Mouse (Mus musculus) 3134 (cell line): ENCODE measurements around the gene Gm10643.
A peak's percentile ranks its signal among the peaks of the same experiment; 100 is the strongest.

ENCODE experiments used
- DNase-seq: peaks from one replicate; pipeline ENCODE4 v3.0.0-alpha.2; 2011; ENCODE audit warnings: low spot score; ENCODE audit not compliant: insufficient read length; ENCODE audit errors: extremely low read depth

The Gm10643 gene

GRCm38 (mm10) chr8:84072321-84072720 lies 7.4 kb upstream of the Gm10643 start:
- DNase-seq: no peak

GRCm38 (mm10) chr8:84071921-84072320 lies 7.0 kb upstream of the Gm10643 start:
- DNase-seq: no peak

DNA sequence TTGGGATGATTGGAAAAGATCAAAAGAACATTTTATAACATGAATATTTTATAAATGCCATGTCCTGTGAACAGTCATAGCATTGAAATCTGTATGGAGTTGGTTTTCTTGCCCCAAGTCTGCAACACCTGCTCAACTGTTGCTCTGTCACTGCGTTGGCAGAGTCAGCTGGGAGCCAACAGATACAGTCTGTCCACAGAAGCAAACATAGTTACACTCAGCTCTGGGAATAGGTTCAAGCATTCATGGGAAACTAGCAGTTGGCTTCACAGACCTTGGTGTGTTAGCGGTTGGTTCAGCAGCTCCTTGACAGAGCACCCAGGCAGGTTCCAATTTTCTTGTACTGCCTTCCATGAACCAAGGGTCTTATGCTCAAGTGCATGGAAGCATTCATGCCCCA lies 5.7 kb upstream of the Gm10643 start:
- DNase-seq: no peak

DNA sequence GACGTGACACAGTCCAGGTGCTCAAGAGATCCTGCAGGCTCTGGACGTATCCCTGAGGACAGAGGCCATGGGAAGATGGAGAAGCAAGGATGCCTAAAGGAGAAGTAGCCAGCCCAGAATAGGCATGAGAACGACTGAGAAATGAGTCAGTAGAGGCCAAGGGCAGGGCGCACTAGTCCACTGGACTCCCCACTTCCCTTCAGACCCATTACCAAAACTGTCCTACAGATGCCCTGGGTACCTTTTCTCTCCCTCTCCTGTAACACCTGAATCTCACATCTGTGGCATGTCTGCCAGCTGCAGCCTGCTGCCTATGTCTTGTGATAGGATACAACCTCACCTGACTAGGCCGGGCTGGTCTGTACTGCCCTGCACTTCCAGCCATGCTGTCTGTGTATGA lies 5.3 kb upstream of the Gm10643 start:
- no peak for DNase-seq

DNA sequence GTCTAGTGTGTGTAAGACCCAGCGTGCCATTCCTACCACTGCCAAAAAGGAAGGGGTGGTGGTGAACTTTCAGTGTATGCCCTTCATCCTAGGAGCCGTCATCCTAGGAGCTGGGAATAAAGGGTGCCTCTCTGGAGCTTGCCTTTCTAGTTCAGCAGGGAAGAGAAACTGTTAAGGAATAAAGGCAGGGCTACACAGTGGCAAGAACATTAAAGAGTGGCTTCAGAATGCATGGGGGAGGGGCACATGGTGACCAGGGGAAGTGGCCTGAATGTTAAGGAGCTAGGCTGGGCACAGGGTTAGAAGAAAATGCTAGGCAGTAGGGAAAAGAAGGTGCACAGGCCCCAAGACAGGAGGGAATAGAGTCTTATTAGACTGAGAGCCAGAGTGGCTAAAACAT lies 4.8 kb upstream of the Gm10643 start:
- no peak for DNase-seq

- no peak for DNase-seq
Observed at GRCm38 (mm10) chr8:84069169-84069568, 4.2 kb upstream of the Gm10643 start.

DNA sequence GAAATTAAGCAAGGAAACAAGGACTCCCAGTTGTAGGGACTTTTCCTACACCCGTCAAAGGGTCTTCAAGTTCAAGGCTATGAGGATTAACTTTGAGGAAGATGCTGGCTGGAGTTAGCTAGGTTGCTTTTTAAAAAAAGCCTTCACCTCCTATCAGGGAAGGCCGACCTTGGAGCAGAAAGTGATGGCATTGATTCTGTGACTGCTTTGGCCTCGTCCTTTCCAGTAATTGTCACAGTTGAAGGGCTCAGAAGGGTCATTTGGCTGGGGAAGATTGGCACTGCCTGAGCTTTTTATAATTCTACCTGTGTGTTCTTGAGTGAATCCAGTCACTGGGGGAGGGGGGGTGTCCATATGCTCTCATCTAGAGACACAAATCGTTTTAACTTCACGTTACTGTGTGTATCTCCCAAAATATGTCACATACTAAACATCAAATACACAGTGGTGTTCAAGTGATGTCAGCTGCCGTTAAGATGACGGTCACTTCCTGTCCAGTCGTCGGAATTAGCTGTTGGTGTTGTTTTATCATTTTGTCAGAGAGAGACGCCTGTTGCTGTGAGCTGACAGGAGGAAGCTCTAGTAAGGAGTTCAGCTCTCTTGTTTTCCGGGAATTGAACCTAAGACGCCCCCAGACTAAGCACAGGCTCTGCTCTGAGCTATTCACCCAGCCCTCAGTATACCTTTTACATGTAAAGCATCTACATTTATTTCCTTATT lies 3.5 kb upstream of the Gm10643 start:
- no peak for DNase-seq

DNA sequence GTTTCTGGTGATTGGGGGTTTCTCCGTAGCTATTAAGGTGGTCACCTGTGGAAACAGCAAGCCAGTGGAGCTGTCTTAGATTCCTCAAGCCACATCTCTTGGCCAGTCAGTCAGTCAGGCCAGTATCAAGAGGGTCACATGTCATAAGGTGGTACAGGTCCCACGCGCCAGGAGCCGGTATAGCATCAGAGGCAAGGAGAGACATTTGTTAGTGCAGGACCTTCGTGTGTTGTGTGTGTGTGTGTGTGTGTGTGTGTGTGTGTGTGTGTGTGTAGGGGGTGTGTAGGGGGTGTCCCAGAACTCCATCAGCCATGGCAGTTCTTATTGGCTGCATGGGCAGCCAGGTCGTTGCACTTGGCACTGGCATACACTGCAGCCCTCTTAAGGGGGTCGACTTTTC lies 3.0 kb upstream of the Gm10643 start:
- no peak for DNase-seq

DNA sequence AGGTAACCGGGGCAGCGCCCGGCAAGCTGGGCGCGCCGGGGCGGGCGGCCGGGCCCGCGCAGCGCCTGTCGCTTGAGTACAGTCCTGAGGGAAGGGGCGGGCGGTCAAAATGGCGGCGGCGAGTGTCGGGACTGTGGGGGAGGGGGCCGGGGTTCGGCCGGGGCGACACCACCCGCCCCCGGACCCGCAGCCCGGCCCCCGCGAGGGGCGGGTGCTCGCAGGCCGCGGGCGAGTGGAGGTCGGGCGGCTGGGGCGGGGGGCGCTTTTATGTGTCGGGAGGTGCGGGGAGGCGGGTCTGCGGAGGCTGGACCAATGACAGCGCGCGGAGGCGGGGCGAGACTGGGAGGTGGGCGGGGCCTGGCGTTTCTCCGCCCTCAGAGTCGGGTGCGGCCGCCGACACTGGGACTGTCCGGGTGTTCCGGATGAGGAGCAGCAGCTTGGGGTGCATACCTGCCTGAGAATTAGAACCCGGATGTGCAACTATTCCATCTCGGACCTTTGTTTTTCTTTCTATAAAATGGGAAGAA lies 2.2 kb upstream of the Gm10643 start:
- DNase-seq: peak; percentile 89

- peak; percentile 99 for DNase-seq
Observed at GRCm38 (mm10) chr8:84066291-84066930, 1.5 kb upstream of the Gm10643 start, which contains the start of gene Rfx1. Rfx1 (plus strand) TSS chr8:84066834.

DNA sequence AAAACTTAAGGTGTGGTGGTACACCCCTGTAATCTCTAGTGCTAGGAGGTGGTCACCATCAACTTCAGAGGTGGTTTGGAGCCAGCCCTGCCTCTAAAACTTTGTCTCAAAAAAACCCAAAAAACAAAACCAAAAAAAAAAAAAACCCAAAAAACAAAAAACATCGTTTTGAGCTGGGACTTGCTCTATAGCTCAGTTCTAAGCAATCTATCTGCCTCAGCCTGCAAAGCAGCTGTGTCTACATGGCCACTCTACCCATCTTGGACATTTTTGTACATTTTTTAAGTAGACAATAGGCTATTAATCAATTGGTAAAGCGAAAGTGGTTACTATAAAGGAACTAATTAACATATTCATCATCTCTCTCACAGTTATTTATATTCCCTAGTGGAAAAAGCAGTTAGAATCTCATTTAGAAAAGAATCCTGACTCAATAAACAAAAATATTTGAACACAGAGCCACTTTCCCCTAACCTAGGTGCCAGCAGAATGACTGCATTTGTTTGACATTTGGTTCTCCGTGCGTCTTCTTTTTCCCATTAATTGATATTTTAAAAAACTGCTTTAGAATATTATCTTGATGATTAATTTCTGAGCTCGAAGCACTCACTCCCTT lies 628 bp upstream of the Gm10643 start:
- DNase-seq: no peak

GRCm38 (mm10) chr8:84063861-84064610 lies 901 bp downstream of the Gm10643 start:
- DNase-seq: no peak

DNA sequence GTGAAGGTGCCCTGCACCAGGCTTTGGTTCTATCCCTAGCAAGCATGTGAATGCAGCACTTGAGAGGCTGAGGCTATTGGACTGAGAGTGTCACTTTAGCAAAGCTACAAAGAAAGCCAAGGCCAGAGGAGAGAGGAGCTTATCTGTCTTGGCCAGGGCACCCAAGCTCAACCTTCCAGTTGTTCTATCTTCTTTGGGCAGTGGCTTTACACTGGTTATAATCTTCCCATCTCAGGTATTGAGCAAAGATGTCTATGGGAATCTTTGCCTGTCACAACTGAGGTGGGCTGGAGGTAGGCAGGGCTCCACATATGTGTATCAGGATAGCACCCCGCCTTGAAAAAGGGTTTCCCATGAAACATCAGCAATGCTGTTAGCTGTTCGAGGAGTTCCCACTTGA lies 4.7 kb downstream of the Gm10643 start:
- no peak for DNase-seq

- DNase-seq: no peak
Observed at GRCm38 (mm10) chr8:84059226-84059625, 5.7 kb downstream of the Gm10643 start.

DNA sequence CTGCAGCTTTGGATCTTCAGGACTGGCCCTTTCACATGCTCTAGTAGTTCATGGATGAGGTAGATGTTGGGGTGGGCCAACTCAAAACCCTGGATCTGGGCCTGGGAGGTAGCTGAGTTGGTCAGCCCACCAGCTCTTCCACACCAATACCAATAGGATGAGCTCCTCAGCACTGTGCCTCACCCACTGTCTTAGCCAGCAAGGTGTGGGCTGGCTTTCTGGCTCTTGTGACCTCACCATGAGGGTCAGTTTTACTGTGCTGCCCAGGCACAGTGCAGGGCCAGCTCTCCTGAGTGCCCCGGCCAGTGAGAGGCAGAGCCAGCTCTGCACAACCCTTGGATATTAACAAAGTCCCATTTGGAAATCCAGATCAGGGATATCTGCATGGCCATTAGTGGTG lies 7.1 kb downstream of the Gm10643 start:
- DNase-seq: no peak

GRCm38 (mm10) chr8:84053229-84053628 lies 11.7 kb downstream of the Gm10643 start:
- DNase-seq: no peak

GRCm38 (mm10) chr8:84052746-84053145 lies 12.2 kb downstream of the Gm10643 start:
- no peak for DNase-seq

GRCm38 (mm10) chr8:84048171-84048570 lies 16.8 kb downstream of the Gm10643 start:
- DNase-seq: no peak

DNA sequence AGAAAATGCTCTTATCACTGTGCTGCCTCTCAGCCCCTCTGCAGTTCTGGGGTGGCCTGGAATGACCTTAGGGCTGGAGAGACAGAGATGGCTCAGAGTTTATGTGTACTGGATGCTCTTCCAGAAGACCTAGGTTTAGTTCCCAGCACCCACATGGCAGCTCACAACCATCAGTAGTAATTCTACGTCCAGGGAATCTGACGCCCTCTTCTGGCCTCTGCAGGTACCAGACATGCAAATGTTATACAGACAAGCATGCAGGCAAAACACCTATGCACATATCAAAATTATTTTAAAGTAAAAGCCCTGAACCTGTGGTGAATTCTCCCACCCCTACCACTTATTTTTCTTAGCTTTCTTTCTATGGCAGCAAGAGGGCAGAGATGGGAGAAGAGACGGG lies 18.4 kb downstream of the Gm10643 start:
- DNase-seq: no peak

GRCm38 (mm10) chr8:84044900-84045299 lies 20.0 kb downstream of the Gm10643 start, which contains the start of gene Rln3:
Rln3 (minus strand) TSS chr8:84045000.
- no peak for DNase-seq

DNA sequence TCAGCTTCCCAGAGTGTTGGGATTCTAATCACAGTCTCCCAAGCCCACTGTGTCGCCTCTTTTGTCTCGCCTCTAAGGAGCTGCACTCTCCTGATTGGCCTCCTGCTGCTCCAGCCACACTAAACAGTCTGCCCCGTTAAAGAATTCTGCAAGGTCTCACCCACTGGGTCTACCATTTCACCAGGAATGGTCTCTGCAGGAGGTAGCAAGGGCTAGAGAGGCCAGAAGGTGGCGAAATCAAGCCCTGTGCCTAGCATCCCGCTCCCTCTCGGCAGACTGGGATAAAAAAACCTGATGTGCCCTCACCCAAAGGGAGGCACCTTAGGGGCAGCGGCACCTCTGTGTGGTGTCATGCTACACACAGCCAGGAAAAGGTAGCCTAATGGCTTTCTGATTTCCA lies 20.8 kb downstream of the Gm10643 start:
- DNase-seq: no peak
